Mouse (Mus musculus) cerebellum, postnatal 10 days (tissue): ENCODE data around the gene Kdm2b.
A peak's percentile ranks its signal among the peaks of the same experiment; 100 is the strongest.

Source experiments
- DNase-seq, 2 experiments: peaks; one replicate each; pipeline ENCODE4 v3.0.0; 2021; ENCODE audit warnings: mixed read lengths in 2 of 2

Kdm2b gene

GRCm38 (mm10) chr5:122888612-122889214 lies 100.9 kb downstream of the Kdm2b start:
- peak; percentile 74 to 79 for DNase-seq

GRCm38 (mm10) chr5:122887926-122888611 lies 101.6 kb downstream of the Kdm2b start:
- DNase-seq = no peak

GRCm38 (mm10) chr5:122887033-122887432 lies 102.6 kb downstream of the Kdm2b start:
- no peak for DNase-seq

GRCm38 (mm10) chr5:122884594-122885348 lies 104.9 kb downstream of the Kdm2b start:
- no peak for DNase-seq

GRCm38 (mm10) chr5:122883652-122884235 lies 105.9 kb downstream of the Kdm2b start:
- no peak for DNase-seq

- DNase-seq = peak in 1 of 2 experiments; percentile 30
Measured at GRCm38 (mm10) chr5:122883237-122883636, 106.4 kb downstream of the Kdm2b start.

GRCm38 (mm10) chr5:122882256-122883050 lies 107.2 kb downstream of the Kdm2b start:
- peak; percentile 70 to 75 for DNase-seq

- DNase-seq = peak; percentile 84 to 88
Measured at GRCm38 (mm10) chr5:122881313-122881712, 108.3 kb downstream of the Kdm2b start.

GRCm38 (mm10) chr5:122880241-122880980 lies 109.2 kb downstream of the Kdm2b start:
- no peak for DNase-seq

- DNase-seq = no peak
Measured at GRCm38 (mm10) chr5:122876671-122877070, 113.0 kb downstream of the Kdm2b start.

GRCm38 (mm10) chr5:122874359-122874758 lies 115.3 kb downstream of the Kdm2b start:
- no peak for DNase-seq

GRCm38 (mm10) chr5:122873573-122873972 lies 116.0 kb downstream of the Kdm2b start:
- DNase-seq = peak; percentile 52 to 58

- no peak for DNase-seq
Measured at GRCm38 (mm10) chr5:122872626-122873025, 117.0 kb downstream of the Kdm2b start.

- DNase-seq = no peak
Measured at GRCm38 (mm10) chr5:122863053-122863452, 126.6 kb downstream of the Kdm2b start.

GRCm38 (mm10) chr5:122855858-122856257 lies 133.8 kb downstream of the Kdm2b start:
- no peak for DNase-seq

GRCm38 (mm10) chr5:122852611-122853010 lies 137.0 kb downstream of the Kdm2b start:
- no peak for DNase-seq

GRCm38 (mm10) chr5:122850319-122851002 lies 139.2 kb downstream of the Kdm2b start:
- no peak for DNase-seq

- peak; percentile 99 for DNase-seq
Measured at GRCm38 (mm10) chr5:122849521-122850318, 139.9 kb downstream of the Kdm2b start, which contains the start of gene Rnf34. Rnf34 (plus strand) TSS chr5:122850048.

GRCm38 (mm10) chr5:122843799-122844198 lies 145.8 kb downstream of the Kdm2b start:
- DNase-seq = no peak

- no peak for DNase-seq
Measured at GRCm38 (mm10) chr5:122841126-122841525, 148.5 kb downstream of the Kdm2b start.
